Mouse (Mus musculus) intestine, embryonic 14.5 days (tissue): ENCODE data around the gene Zc3hc1. TPM values are rescaled to one million over a fixed set of nuclear protein-coding genes. Genes with fewer than 3 reads are reported as not detected.
A peak's percentile ranks its signal among the peaks of the same experiment; 100 is the strongest.

ENCODE experiments used
- ATAC-seq: fragments of 200-750 bp; cut with Nextera tagmentation; replicated peaks from 2 replicates; pipeline ENCODE4 v1.8.0; 2017; ENCODE audit warnings: low read depth, moderate number of reproducible peaks, moderate TSS enrichment, moderate library complexity; ENCODE audit not compliant: low FRiP score, low TSS enrichment
- DNase-seq: peaks from one replicate; pipeline ENCODE4 v3.0.0-alpha.2; 2018; ENCODE audit warnings: low spot score
- H3K27ac ChIP-seq: fragments of 300-500 bp; sonication (generic); 2 replicates; pipeline ENCODE4 v1.5.1; 2014; ENCODE audit warnings: low read depth, mild to moderate bottlenecking, control low read depth
- H3K27me3 ChIP-seq: fragments of 300-500 bp; sonication (generic); replicated peaks from 2 replicates; pipeline ENCODE4 v1.6.1; 2014; ENCODE audit warnings: low read length, control low read depth; ENCODE audit not compliant: control insufficient read depth, insufficient read depth
- H3K36me3 ChIP-seq: fragments of 300-500 bp; sonication (generic); 2 replicates; pipeline ENCODE4 v1.6.1; 2014; ENCODE audit warnings: low read length, control low read depth; ENCODE audit not compliant: control insufficient read depth, insufficient read depth
- H3K4me1 ChIP-seq: fragments of 300-500 bp; sonication (generic); replicated peaks from 2 replicates; pipeline ENCODE4 v1.6.1; 2014; ENCODE audit warnings: low read length, control low read depth, mixed read lengths; ENCODE audit not compliant: control insufficient read depth, insufficient read depth
- H3K4me2 ChIP-seq: fragments of 300-500 bp; sonication (generic); 2 replicates; pipeline ENCODE4 v1.6.1; 2014; ENCODE audit warnings: low read length
- H3K4me3 ChIP-seq: fragments of 300-500 bp; sonication (generic); 2 replicates; pipeline ENCODE4 v1.5.1; 2014; ENCODE audit warnings: low read depth, low read length, control low read depth, mixed read lengths
- H3K9ac ChIP-seq: fragments of 300-500 bp; sonication (generic); 2 replicates; pipeline ENCODE4 v1.6.1; 2014; ENCODE audit warnings: mild to moderate bottlenecking, low read length
- H3K9me3 ChIP-seq: fragments of 300-500 bp; sonication (generic); 2 replicates; pipeline ENCODE4 v1.6.1; 2016; ENCODE audit warnings: low read length, control low read depth; ENCODE audit not compliant: control insufficient read depth
- whole genome bisulfite sequencing: fragments of 180-500 bp; shearing (Covaris S2); extraction: QIAGEN DNeasy Blood & Tissue Kit; methylation state at CpG from one replicate; pipeline ENCODE4 v1.1.7; 2014; 5-methylcytosine and 5-hydroxymethylcytosine counted together
- polyA plus RNA-seq: library from polyadenylated mRNA; unstranded; fragments of >200 nt; fragmentation: Nextera tagmentation; extraction: Ambion mirVana; gene quantifications from 2 replicates; pipeline ENCODE4 v1.2.1, GENCODE M21; 2014

The Zc3hc1 gene
- 50.4 and 58.4 TPM in 2 replicates for polyA plus RNA-seq

- 0 out of 2 replicates have a peak within 1 kb of the TSS, but pooled peaks have one; percentile 38 for H3K27ac ChIP-seq
- no peaks in the 10 kb centered on the region for H3K9me3 ChIP-seq
- peaks cover 13% of the 10 kb centered on the region for H3K36me3 ChIP-seq
- H3K4me2 ChIP-seq, result peak within 1 kb of the TSS; percentile 51
- no peaks in the 10 kb centered on the region for H3K27me3 ChIP-seq
- peak within 1 kb of the TSS; percentile 76 for H3K9ac ChIP-seq
- no peaks in the 10 kb centered on the region; the same call in 1 of the 2 replicates for H3K4me1 ChIP-seq
- H3K4me3 ChIP-seq, result peak within 1 kb of the TSS; percentile 87
- 17% methylated on average over 33 of the region's 33 CpGs for WGBS
- ATAC-seq (peak; percentile 77), DNase-seq (peak; percentile 87)
Observed at GRCm38 (mm10) chr6:30390714-30391697, at the start of gene Zc3hc1. Zc3hc1 (minus strand) TSS chr6:30391028.

- no peak overlapping the region for H3K9ac ChIP-seq
- H3K36me3 ChIP-seq, result peaks cover 40% of the 10 kb centered on the region
- no peak overlapping the region for H3K4me2 ChIP-seq
- no peak for ATAC-seq
- DNase-seq, result no peak
- no peak overlapping the region for H3K4me3 ChIP-seq
- no peaks in the 10 kb centered on the region for H3K4me1 ChIP-seq
- H3K27ac ChIP-seq, result no peak overlapping the region
- 96% methylated on average over 10 of the region's 10 CpGs for WGBS
- H3K27me3 ChIP-seq, result no peaks in the 10 kb centered on the region
- no peaks in the 10 kb centered on the region for H3K9me3 ChIP-seq
Observed at GRCm38 (mm10) chr6:30439576-30439975, 48.7 kb upstream of the Zc3hc1 start.

GRCm38 (mm10) chr6:30437054-30437453, 46.2 kb upstream of the Zc3hc1 start:
- no peak overlapping the region for H3K4me3 ChIP-seq
- DNase-seq, result no peak
- ATAC-seq, result no peak
- no peak overlapping the region for H3K9ac ChIP-seq
- no peaks in the 10 kb centered on the region for H3K27me3 ChIP-seq
- no peaks in the 10 kb centered on the region for H3K9me3 ChIP-seq
- WGBS, result 33% methylated on average over 3 of the region's 3 CpGs
- no peak overlapping the region for H3K4me2 ChIP-seq
- H3K27ac ChIP-seq, result no peak overlapping the region
- no peaks in the 10 kb centered on the region for H3K4me1 ChIP-seq
- peaks cover 23% of the 10 kb centered on the region for H3K36me3 ChIP-seq

GRCm38 (mm10) chr6:30436476-30436875, 45.6 kb upstream of the Zc3hc1 start:
- Histone ChIP-seq H3K27ac (no peak overlapping the region), H3K4me1 (no peaks in the 10 kb centered on the region), H3K4me2 (no peak overlapping the region), H3K9ac (no peak overlapping the region), H3K9me3 (no peaks in the 10 kb centered on the region), H3K36me3 (peaks cover 18% of the 10 kb centered on the region), H3K4me3 (no peak overlapping the region), H3K27me3 (no peaks in the 10 kb centered on the region)
- DNase-seq, result no peak
- 81% methylated on average over 3 of the region's 3 CpGs for WGBS
- no peak for ATAC-seq

GRCm38 (mm10) chr6:30432461-30433192, 41.8 kb upstream of the Zc3hc1 start:
- Histone ChIP-seq H3K9me3 (no peaks in the 10 kb centered on the region), H3K27ac (peak overlapping the region; percentile 54)

GRCm38 (mm10) chr6:30416801-30417200, 26.0 kb upstream of the Zc3hc1 start:
- DNase-seq (no peak), ATAC-seq (no peak)
- no peak overlapping the region for H3K9ac ChIP-seq
- peaks cover 8% of the 10 kb centered on the region; the same call in 1 of the 2 replicates for H3K36me3 ChIP-seq
- H3K4me3 ChIP-seq, result no peak overlapping the region
- no peak overlapping the region for H3K4me2 ChIP-seq
- H3K27ac ChIP-seq, result no peak overlapping the region
- no peaks in the 10 kb centered on the region for H3K27me3 ChIP-seq
- no peaks in the 10 kb centered on the region for H3K4me1 ChIP-seq
- WGBS, result 91% methylated on average over 7 of the region's 7 CpGs
- H3K9me3 ChIP-seq, result no peaks in the 10 kb centered on the region

More at GRCm38 (mm10) chr6:30432461-30433192, 41.8 kb upstream of the Zc3hc1 start:
- 35% methylated on average over 3 of the region's 3 CpGs for WGBS
- ATAC-seq, result no peak
- Histone ChIP-seq H3K27me3 (no peaks in the 10 kb centered on the region), H3K4me2 (no peak overlapping the region), H3K9ac (no peak overlapping the region), H3K36me3 (no peaks in the 10 kb centered on the region), H3K4me3 (no peak overlapping the region), H3K4me1 (no peaks in the 10 kb centered on the region)
- DNase-seq, result no peak

- H3K4me2 ChIP-seq, result no peak overlapping the region
- H3K27me3 ChIP-seq, result no peaks in the 10 kb centered on the region
- no peak overlapping the region for H3K27ac ChIP-seq
- no peaks in the 10 kb centered on the region for H3K9me3 ChIP-seq
- H3K9ac ChIP-seq, result no peak overlapping the region
- H3K36me3 ChIP-seq, result peaks cover 8% of the 10 kb centered on the region; the same call in 1 of the 2 replicates
- no peak overlapping the region for H3K4me3 ChIP-seq
- DNase-seq, result no peak
- no peaks in the 10 kb centered on the region for H3K4me1 ChIP-seq
- WGBS, result 86% methylated on average over 2 of the region's 2 CpGs
- no peak for ATAC-seq
Observed at GRCm38 (mm10) chr6:30416126-30416525, 25.3 kb upstream of the Zc3hc1 start.

GRCm38 (mm10) chr6:30411311-30411710, 20.5 kb upstream of the Zc3hc1 start:
- 70% methylated on average over 4 of the region's 4 CpGs for WGBS
- Histone ChIP-seq H3K9me3 (no peaks in the 10 kb centered on the region), H3K36me3 (no peaks in the 10 kb centered on the region), H3K4me2 (no peak overlapping the region), H3K4me1 (0 out of 2 replicates have a peak, but pooled peaks cover 3% of the 10 kb centered on the region), H3K27me3 (no peaks in the 10 kb centered on the region), H3K27ac (no peak overlapping the region), H3K4me3 (no peak overlapping the region), H3K9ac (no peak overlapping the region)
- ATAC-seq (no peak), DNase-seq (no peak)
